Mouse (Mus musculus) liver, postnatal 0 days (tissue): ENCODE results near the gene Brpf3.
A peak's percentile ranks its signal among the peaks of the same experiment; 100 is the strongest.

Experiments used
- CTCF ChIP-seq: sonication (generic); IDR thresholded peaks from 2 replicates; pipeline ENCODE4 v1.5.1; 2016; ENCODE audit warnings: antibody characterized with exemption, low read depth
- EP300 ChIP-seq: IDR thresholded peaks from 2 replicates; pipeline ENCODE4 v1.6.1; 2016; ENCODE audit warnings: antibody characterized with exemption, low read depth, mild to moderate bottlenecking

DNA sequence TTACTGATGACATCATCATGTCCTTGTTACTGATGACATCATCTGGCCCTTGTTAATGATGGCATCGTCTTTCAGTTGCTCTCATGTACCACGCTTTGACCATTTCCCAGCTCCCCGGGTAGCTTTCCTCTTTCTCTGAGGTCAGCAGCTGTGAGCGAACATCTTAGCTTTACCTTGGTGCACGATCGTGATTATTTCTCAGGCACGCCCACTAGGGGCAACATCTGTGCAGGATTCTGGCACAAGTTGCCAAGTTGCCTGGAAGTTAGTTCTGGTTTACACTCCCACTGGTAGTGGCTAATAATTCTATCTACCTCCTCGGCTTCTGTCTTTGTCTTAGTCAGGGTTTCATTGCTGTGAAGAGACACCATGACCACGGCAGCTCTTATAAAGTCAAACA is 31.1 kb downstream of the Brpf3 start:
- TF ChIP-seq CTCF (peak; percentile 59), EP300 (no peak)
